Mouse (Mus musculus) kidney, embryonic 15.5 days (tissue): Measurements from ENCODE around the gene Aqp3. TPM values are rescaled to one million over a fixed set of nuclear protein-coding genes. Genes with fewer than 3 reads are reported as not detected.

ENCODE experiments used
- polyA plus RNA-seq: library from polyadenylated mRNA; unstranded; fragments of >200 nt; fragmentation: Nextera tagmentation; extraction: Ambion mirVana; gene quantifications from 2 replicates; pipeline ENCODE4 v1.2.1, GENCODE M21; 2015

Gene Aqp3
- polyA plus RNA-seq, 1 experiment from 2014 or later = 29.0 TPM

Other genes starting within 250 kb of the Aqp3 start
- 46.3 and 46.4 TPM in 2 replicates for gene B4galt1, start 244.2 kb downstream of the Aqp3 start, polyA plus RNA-seq
- gene Spink4, start 178.1 kb downstream of the Aqp3 start, polyA plus RNA-seq = 1.1 and 31.9 TPM in 2 replicates
- 218 and 220 TPM in 2 replicates for gene Bag1, start 149.9 kb downstream of the Aqp3 start, polyA plus RNA-seq
- gene Chmp5, start 149.8 kb downstream of the Aqp3 start, polyA plus RNA-seq = 114 and 121 TPM in 2 replicates
- gene Nfx1, start 127.3 kb downstream of the Aqp3 start, polyA plus RNA-seq = 87.3 and 87.9 TPM in 2 replicates
- gene Aqp7, start 50.0 kb downstream of the Aqp3 start, polyA plus RNA-seq = 0.88 and 1.1 TPM in 2 replicates
- 30.4 and 33.1 TPM in 2 replicates for gene Nol6, start 26.3 kb upstream of the Aqp3 start, polyA plus RNA-seq
- 81.7 and 84.4 TPM in 2 replicates for gene Ube2r2, start 37.6 kb upstream of the Aqp3 start, polyA plus RNA-seq
- 66.8 and 68.5 TPM in 2 replicates for gene Ubap2, start 177.0 kb upstream of the Aqp3 start, polyA plus RNA-seq
- 65.7 and 67.9 TPM in 2 replicates for gene Dcaf12, start 216.7 kb upstream of the Aqp3 start, polyA plus RNA-seq